Mouse (Mus musculus) bone marrow macrophage, adult 2 months (primary cell): ENCODE results near the gene Abcc6.

Source experiments
- CTCF ChIP-seq: IDR thresholded peaks from 2 replicates; pipeline ENCODE4 v1.5.1; 2012; ENCODE audit warnings: low read depth, mild to moderate bottlenecking, low read length, moderate library complexity
- POLR2A ChIP-seq: IDR thresholded peaks from 2 replicates; pipeline ENCODE4 v1.6.1; 2012; ENCODE audit warnings: mild to moderate bottlenecking, low read depth, low read length, borderline replicate concordance

DNA sequence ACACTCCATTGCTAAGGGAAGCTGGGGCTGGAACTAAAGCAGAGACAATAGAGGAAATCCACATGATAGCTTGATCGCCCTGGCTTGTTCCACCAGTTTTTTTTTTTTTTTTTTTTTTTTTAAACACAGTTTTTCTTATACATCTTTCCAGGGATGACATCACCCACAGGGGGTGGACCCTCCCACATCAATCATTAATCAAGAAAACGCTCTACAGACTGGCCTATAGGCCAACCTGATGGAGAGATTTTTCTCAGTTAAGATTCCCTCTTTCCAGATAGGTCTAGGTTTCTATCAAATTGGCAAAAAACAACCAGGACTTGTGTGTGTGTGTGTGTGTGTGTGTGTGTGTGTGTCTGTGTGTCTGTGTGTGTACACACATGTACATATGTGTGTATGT lies 9.8 kb upstream of the Abcc6 start:
- no peak for TF ChIP-seq CTCF
- no peak for TF ChIP-seq POLR2A
